Mouse (Mus musculus) heart, embryonic 14.5 days (tissue): ENCODE results near the gene Copb1. TPM values are rescaled to one million over a fixed set of nuclear protein-coding genes. Genes with fewer than 3 reads are reported as not detected.

Source experiments
- ATAC-seq: fragments of 200-750 bp; cut with Nextera tagmentation; 2 replicates; pipeline ENCODE4 v1.8.0; 2017; ENCODE audit warnings: low read depth, moderate TSS enrichment; ENCODE audit not compliant: insufficient number of reproducible peaks, insufficient read depth, low FRiP score
- H3K27ac ChIP-seq, 2 experiments: fragments of 200-500 bp in 1 of 2; fragments of 300-500 bp in 1 of 2; sonication (generic) in 1 of 2; replicated peaks in 1 of 2; 2 replicates each; pipeline ENCODE4 v1.5.1; 2012 to 2014; ENCODE audit warnings: low read depth in 2 of 2, low read length in 2 of 2, control low read depth in 1 of 2, mild to moderate bottlenecking in 1 of 2, mixed read lengths in 1 of 2; ENCODE audit not compliant: control insufficient read depth in 1 of 2, insufficient read depth in 1 of 2
- H3K27me3 ChIP-seq: fragments of 300-500 bp; sonication (generic); 2 replicates; pipeline ENCODE4 v1.6.1; 2014; ENCODE audit warnings: mild to moderate bottlenecking, low read length, control low read depth; ENCODE audit not compliant: control insufficient read depth, insufficient read depth
- H3K36me3 ChIP-seq: fragments of 300-500 bp; sonication (generic); 2 replicates; pipeline ENCODE4 v1.6.1; 2014; ENCODE audit warnings: mild to moderate bottlenecking, control low read depth, low read length, mixed read lengths; ENCODE audit not compliant: control insufficient read depth, insufficient read depth
- H3K4me1 ChIP-seq, 2 experiments: fragments of 200-500 bp in 1 of 2; fragments of 300-500 bp in 1 of 2; sonication (generic) in 1 of 2; 2 replicates each; pipeline ENCODE4 v1.6.1; 2012 to 2014; ENCODE audit warnings: low read length in 2 of 2, control low read depth in 1 of 2, mixed read lengths in 1 of 2; ENCODE audit not compliant: control insufficient read depth in 2 of 2, insufficient read depth in 2 of 2
- H3K4me2 ChIP-seq: fragments of 300-500 bp; sonication (generic); 2 replicates; pipeline ENCODE4 v1.6.1; 2014; ENCODE audit warnings: mild to moderate bottlenecking, low read length
- H3K4me3 ChIP-seq, 2 experiments: fragments of 200-500 bp in 1 of 2; fragments of 300-500 bp in 1 of 2; sonication (generic) in 1 of 2; 2 replicates each; pipeline ENCODE4 v1.5.1; 2012 to 2014; ENCODE audit warnings: low read length in 2 of 2, mild to moderate bottlenecking in 2 of 2, control low read depth in 1 of 2, low read depth in 1 of 2, moderate library complexity in 1 of 2; ENCODE audit not compliant: control insufficient read depth in 1 of 2, insufficient read depth in 1 of 2
- H3K9ac ChIP-seq: fragments of 300-500 bp; sonication (generic); 2 replicates; pipeline ENCODE4 v1.6.1; 2014; ENCODE audit warnings: mild to moderate bottlenecking, low read length
- H3K9me3 ChIP-seq: fragments of 300-500 bp; sonication (generic); 2 replicates; pipeline ENCODE4 v1.6.1; 2016; ENCODE audit warnings: low read length, control low read depth; ENCODE audit not compliant: control insufficient read depth
- WGBS: fragments of 180-500 bp; shearing (Covaris S2); extraction: QIAGEN DNeasy Blood & Tissue Kit; methylation state at CpG from one replicate; pipeline ENCODE4 v1.1.7; 2014; 5-methylcytosine and 5-hydroxymethylcytosine counted together
- polyA plus RNA-seq: library from polyadenylated mRNA; unstranded; fragments of >200 nt; fragmentation: Nextera tagmentation; extraction: Ambion mirVana; gene quantifications from 2 replicates; pipeline ENCODE4 v1.2.1, GENCODE M21; 2014

The Copb1 gene
- polyA plus RNA-seq, 1 experiment from 2014 or later, result 88.9 TPM

DNA sequence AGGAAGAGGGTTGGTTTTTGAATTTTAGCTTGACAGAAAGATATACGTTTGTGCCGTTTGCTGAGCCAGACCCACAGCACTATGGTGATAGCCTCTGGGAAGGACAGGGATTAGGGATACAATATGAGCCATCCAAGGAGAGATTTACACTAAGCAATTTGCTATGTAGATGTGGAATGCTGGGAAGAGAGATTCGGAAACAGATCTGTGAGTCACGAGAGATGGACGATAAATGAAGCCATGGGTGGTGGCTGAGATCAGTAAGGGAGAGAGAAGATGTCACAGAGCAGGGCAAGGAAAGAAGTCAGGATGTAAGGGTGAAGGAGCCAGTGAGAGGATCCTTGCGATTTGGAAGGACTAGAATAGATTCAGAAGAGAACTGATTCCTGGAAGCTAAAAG lies 71.1 kb downstream of the Copb1 start:
- no peak overlapping the region for H3K9ac ChIP-seq
- H3K4me1 ChIP-seq, result peaks cover 17 to 26% of the 10 kb centered on the region in 2 experiments
- no peak overlapping the region for H3K4me2 ChIP-seq
- H3K27ac ChIP-seq, result no peak overlapping the region
- no peak overlapping the region for H3K4me3 ChIP-seq
- no peaks in the 10 kb centered on the region for H3K27me3 ChIP-seq
- no peaks in the 10 kb centered on the region for H3K36me3 ChIP-seq
- 63% methylated on average over 6 of the region's 6 CpGs for WGBS
- 0 out of 2 replicates have a peak, but pooled peaks cover 4% of the 10 kb centered on the region for H3K9me3 ChIP-seq
- no peak for ATAC-seq

DNA sequence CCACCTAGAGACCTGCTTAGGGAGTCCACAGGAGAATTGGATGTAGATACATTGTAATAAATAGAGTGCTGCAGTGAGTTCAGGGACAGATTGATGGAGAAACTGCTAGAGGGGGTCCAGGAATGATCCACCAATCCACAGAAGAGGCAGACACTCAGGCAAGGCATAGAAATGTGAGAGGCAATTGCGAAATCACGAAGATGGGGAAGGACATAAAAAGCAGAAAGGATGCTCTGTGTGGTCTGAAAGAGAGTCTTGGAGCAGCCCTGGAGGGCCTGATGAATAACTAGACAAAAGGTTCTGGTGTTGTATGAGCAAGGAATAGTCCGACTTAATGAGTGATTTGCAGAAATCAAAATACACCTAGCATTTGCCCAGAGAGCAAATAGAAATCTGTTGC lies 71.8 kb downstream of the Copb1 start:
- Histone ChIP-seq H3K4me1 (peaks cover 17 to 26% of the 10 kb centered on the region in 2 experiments), H3K4me3 (no peak overlapping the region), H3K36me3 (no peaks in the 10 kb centered on the region), H3K9ac (no peak overlapping the region), H3K4me2 (no peak overlapping the region), H3K27me3 (no peaks in the 10 kb centered on the region), H3K27ac (no peak overlapping the region), H3K9me3 (0 out of 2 replicates have a peak, but pooled peaks cover 4% of the 10 kb centered on the region)
- WGBS, result 87% methylated on average over 3 of the region's 3 CpGs
- ATAC-seq, result no peak

DNA sequence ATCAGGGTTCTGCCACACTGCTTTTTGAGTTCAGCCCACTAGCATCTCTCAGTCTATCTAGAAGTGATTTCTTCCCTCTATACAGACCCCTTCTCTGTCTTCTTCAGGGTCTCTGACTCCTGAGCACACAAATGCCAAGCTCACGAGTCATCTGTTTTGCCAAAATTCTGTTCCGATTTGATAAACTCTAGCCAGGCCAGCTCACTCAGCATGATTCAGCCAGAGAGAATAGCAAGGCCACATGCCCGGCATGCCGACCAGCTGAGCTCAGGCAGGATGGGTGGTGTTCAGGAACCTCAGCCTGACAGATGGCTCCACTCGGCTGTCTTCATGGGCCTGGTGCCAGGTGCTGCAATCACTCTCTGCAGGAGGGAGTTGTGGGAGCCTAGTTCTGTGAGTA lies 73.1 kb downstream of the Copb1 start:
- ATAC-seq, result peak; percentile 88
- Histone ChIP-seq H3K4me1 (peaks cover 21 to 26% of the 10 kb centered on the region in 2 experiments), H3K27ac (peak overlapping the region; percentile 64 to 89), H3K9ac (no peak overlapping the region), H3K27me3 (no peaks in the 10 kb centered on the region), H3K9me3 (no peaks in the 10 kb centered on the region), H3K36me3 (no peaks in the 10 kb centered on the region), H3K4me3 (no peak overlapping the region), H3K4me2 (peak overlapping the region; percentile 40)
- under 1% methylated on average over 5 of the region's 5 CpGs for WGBS

DNA sequence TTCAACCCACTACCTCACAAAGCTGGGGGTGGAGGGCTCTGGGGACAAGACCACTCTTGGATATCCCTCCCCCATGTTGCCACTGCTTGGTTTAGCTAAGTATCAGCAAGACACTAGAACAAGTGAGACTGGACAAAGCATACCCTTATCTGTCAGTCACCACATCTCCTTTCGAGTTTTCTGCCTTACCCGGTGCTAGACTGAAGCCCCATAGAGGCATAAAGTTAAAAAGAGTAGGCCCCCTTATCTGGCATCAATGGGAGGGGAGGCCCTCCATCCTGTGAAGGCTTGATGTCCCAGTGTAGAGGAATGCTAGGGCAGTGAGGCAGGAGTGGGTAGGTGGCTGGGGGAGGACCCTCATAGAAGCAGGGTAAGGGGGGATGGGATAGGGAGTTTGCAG lies 77.9 kb downstream of the Copb1 start:
- ATAC-seq, result no peak
- H3K4me3 ChIP-seq, result no peak overlapping the region

GRCm38 (mm10) chr7:114171354-114172097 lies 83.0 kb downstream of the Copb1 start:
- peak; percentile 54; the same call in 1 of the 2 replicates for ATAC-seq
- H3K4me1 ChIP-seq, result peaks cover 15 to 28% of the 10 kb centered on the region in 2 experiments
- H3K27ac ChIP-seq, result peak overlapping the region; percentile 75 to 83
- H3K9me3 ChIP-seq, result no peaks in the 10 kb centered on the region
- WGBS, result 15% methylated on average over 8 of the region's 8 CpGs
- no peaks in the 10 kb centered on the region for H3K27me3 ChIP-seq
- no peak overlapping the region for H3K4me3 ChIP-seq
- H3K9ac ChIP-seq, result no peak overlapping the region
- H3K4me2 ChIP-seq, result no peak overlapping the region
- H3K36me3 ChIP-seq, result no peaks in the 10 kb centered on the region

More for the DNA sequence above, 77.9 kb downstream of the Copb1 start:
- peaks cover 9 to 23% of the 10 kb centered on the region in 2 experiments for H3K4me1 ChIP-seq
- no peak overlapping the region for H3K4me2 ChIP-seq
- H3K27me3 ChIP-seq, result no peaks in the 10 kb centered on the region
- no peaks in the 10 kb centered on the region for H3K9me3 ChIP-seq
- 11% methylated on average over 2 of the region's 2 CpGs for WGBS
- H3K9ac ChIP-seq, result no peak overlapping the region
- H3K36me3 ChIP-seq, result no peaks in the 10 kb centered on the region
- H3K27ac ChIP-seq, result no peak overlapping the region

DNA sequence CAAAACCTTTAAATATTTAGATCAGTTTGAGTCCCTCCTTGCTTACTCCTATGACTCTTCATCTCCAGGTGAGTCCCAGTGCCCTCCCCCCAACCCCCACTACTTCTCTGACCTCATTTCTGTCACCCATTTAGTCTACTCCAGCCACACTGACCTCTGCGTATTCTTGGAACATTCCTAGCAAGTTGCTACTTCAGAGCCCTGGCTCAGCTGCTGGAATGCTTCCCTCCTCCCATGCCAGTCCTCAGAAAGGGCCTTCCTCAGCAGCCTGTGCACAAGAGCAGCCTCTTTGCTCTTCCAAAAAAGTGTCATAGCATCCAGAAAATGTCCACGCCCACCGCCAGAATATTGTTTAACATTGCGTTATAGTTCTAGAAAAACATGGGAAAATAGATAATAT lies 84.5 kb downstream of the Copb1 start:
- Histone ChIP-seq H3K36me3 (no peaks in the 10 kb centered on the region), H3K27ac (peak overlapping the region; percentile 5 to 15; a peak in 3 of 4 replicates), H3K4me3 (no peak overlapping the region), H3K27me3 (no peaks in the 10 kb centered on the region), H3K9ac (no peak overlapping the region), H3K9me3 (no peaks in the 10 kb centered on the region), H3K4me2 (no peak overlapping the region), H3K4me1 (peaks cover 13 to 28% of the 10 kb centered on the region in 2 experiments)
- 62% methylated on average over 4 of the region's 4 CpGs for WGBS
- ATAC-seq, result no peak

GRCm38 (mm10) chr7:114169381-114169780 lies 85.1 kb downstream of the Copb1 start:
- no peak for ATAC-seq
- no peaks in the 10 kb centered on the region for H3K36me3 ChIP-seq
- no peak overlapping the region for H3K9ac ChIP-seq
- peak overlapping the region in 1 of 2 experiments; percentile 15; a peak in 2 of 4 replicates for H3K27ac ChIP-seq
- H3K4me2 ChIP-seq, result no peak overlapping the region
- 75% methylated on average over 2 of the region's 2 CpGs for WGBS
- H3K9me3 ChIP-seq, result no peaks in the 10 kb centered on the region
- no peaks in the 10 kb centered on the region for H3K27me3 ChIP-seq
- H3K4me3 ChIP-seq, result no peak overlapping the region
- H3K4me1 ChIP-seq, result peaks cover 13 to 28% of the 10 kb centered on the region in 2 experiments
